Comparison of ENCODE assay signal across 12 mouse cellular contexts in the genomic region with DNA sequence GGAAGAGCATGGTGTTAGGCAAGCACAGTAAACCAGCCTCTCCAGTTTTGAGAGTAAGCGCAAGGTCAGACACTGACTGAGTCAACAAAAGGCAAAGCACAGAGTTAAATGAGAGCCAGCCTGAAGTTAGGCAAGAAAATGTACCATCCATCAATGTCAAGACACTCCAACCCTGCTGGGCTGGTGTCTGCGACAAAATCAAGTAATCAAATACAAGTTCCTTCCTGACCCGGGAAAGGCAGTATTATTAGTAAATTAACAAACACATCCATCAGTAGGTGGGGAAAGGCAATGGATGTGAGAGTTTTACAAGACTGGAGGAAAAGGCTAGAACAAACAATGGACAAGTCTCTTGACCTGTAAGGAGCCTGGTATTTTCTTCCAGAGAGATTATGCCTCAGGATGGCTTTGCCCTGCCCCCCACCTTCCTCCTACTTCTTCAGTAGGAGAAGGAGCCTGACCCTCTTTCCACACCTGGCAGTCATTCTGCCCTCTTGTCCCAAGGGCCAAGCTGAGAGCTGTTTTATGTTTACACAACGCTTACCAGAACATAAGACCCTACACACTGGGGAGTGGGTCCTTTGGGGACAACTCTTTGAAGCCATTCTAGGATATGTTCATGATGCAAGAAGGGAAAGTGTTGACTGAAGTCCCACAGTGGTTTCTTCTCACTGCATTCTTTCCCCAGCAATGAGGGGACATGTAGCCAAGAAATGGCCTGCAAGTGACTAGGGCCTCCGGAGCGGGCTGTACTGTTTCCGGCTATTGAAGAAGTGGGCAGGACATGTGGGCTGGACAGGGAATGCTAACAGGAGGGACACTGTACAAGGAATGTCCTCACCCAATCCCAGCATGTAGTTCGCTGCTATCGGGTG.
DNase-seq lines count a peak whose midpoint lies in the region; ATAC-seq and TF ChIP-seq lines count a peak whose summit lies in the region.
"Had no signal": no experiment of that assay in that cellular context is flagged by ENCODE, and none has a peak within 500 bp of the region (broad histone marks: within the 10 kb centered on the region; RNA-seq: fewer than 3 reads in every experiment).

No protein-coding gene starts in this region.

- no peak overlapping the region for H3K9ac ChIP-seq in heart, embryonic 16.5 days (ENCODE audit: low read length)
- H3K9ac ChIP-seq in heart, embryonic 12.5 days, result no peak overlapping the region
- no peak overlapping the region for H3K9ac ChIP-seq in kidney, embryonic 14.5 days (ENCODE audit: low read depth, low read length)
- no peak overlapping the region for H3K9ac ChIP-seq in lung, postnatal 0 days (replicated peaks; ENCODE audit: low read depth)
- H3K9ac ChIP-seq in midbrain, embryonic 13.5 days (replicated peaks), result no peak overlapping the region
- H3K9ac ChIP-seq: embryonic facial prominence, embryonic 15.5 days; heart, embryonic 15.5 days; liver, embryonic 15.5 days had no signal

- no peak for TF ChIP-seq CTCF in lung, postnatal 0 days (IDR thresholded peaks at IDR 0.05)

- peak overlapping the region; percentile 31; the same call in 1 of the 2 replicates for H3K27ac ChIP-seq in heart, embryonic 16.5 days (ENCODE audit: low read length)
- no peak overlapping the region for H3K27ac ChIP-seq in heart, embryonic 12.5 days (ENCODE audit: poor library complexity, severe bottlenecking)
- H3K27ac ChIP-seq in kidney, embryonic 14.5 days (ENCODE audit: low read depth, low read length), result peak overlapping the region; percentile 6; the same call in 1 of the 2 replicates
- H3K27ac ChIP-seq in lung, postnatal 0 days (ENCODE audit: low read length), result peak overlapping the region; percentile 78
- no peak overlapping the region for H3K27ac ChIP-seq in midbrain, embryonic 13.5 days
- H3K27ac ChIP-seq: embryonic facial prominence, embryonic 15.5 days; heart, embryonic 15.5 days; liver, embryonic 15.5 days had no signal

- H3K9me3 ChIP-seq in heart, embryonic 16.5 days (replicated peaks; ENCODE audit: control insufficient read depth, low read length), result no peaks in the 10 kb centered on the region
- peaks cover 14% of the 10 kb centered on the region; the same call in 1 of the 2 replicates for H3K9me3 ChIP-seq in heart, embryonic 12.5 days (replicated peaks)
- H3K9me3 ChIP-seq in kidney, embryonic 14.5 days (ENCODE audit: control insufficient read depth, low read length), result no peaks in the 10 kb centered on the region; the same call in 1 of the 2 replicates
- no peaks in the 10 kb centered on the region for H3K9me3 ChIP-seq in lung, postnatal 0 days (ENCODE audit: low read length)
- no peaks in the 10 kb centered on the region for H3K9me3 ChIP-seq in midbrain, embryonic 13.5 days
- H3K9me3 ChIP-seq: embryonic facial prominence, embryonic 15.5 days; heart, embryonic 15.5 days; liver, embryonic 15.5 days had no signal

- TF ChIP-seq EP300 in lung, postnatal 0 days (IDR thresholded peaks at IDR 0.05), result peak; percentile 87

- H3K4me2 ChIP-seq in heart, embryonic 16.5 days (ENCODE audit: low read depth, low read length), result no peak overlapping the region
- no peak overlapping the region for H3K4me2 ChIP-seq in heart, embryonic 12.5 days
- H3K4me2 ChIP-seq in kidney, embryonic 14.5 days (replicated peaks; ENCODE audit: low read depth, low read length), result no peak overlapping the region
- no peak overlapping the region; the same call in 1 of the 2 replicates for H3K4me2 ChIP-seq in lung, postnatal 0 days (replicated peaks; ENCODE audit: low read depth, low read length)
- H3K4me2 ChIP-seq in midbrain, embryonic 13.5 days (replicated peaks), result no peak overlapping the region
- H3K4me2 ChIP-seq: embryonic facial prominence, embryonic 15.5 days; heart, embryonic 15.5 days; liver, embryonic 15.5 days had no signal

- H3K27me3 ChIP-seq in heart, embryonic 16.5 days (ENCODE audit: control insufficient read depth, insufficient read depth, low read length), result no peaks in the 10 kb centered on the region
- no peaks in the 10 kb centered on the region for H3K27me3 ChIP-seq in heart, embryonic 12.5 days (replicated peaks)
- H3K27me3 ChIP-seq in kidney, embryonic 14.5 days (ENCODE audit: control insufficient read depth, insufficient read depth, low read length), result no peaks in the 10 kb centered on the region
- no peaks in the 10 kb centered on the region for H3K27me3 ChIP-seq in lung, postnatal 0 days (replicated peaks; ENCODE audit: insufficient read depth, low read length)
- H3K27me3 ChIP-seq in midbrain, embryonic 13.5 days, result no peaks in the 10 kb centered on the region
- H3K27me3 ChIP-seq: embryonic facial prominence, embryonic 15.5 days; heart, embryonic 15.5 days; liver, embryonic 15.5 days had no signal

- 50% methylated on average over 9 of the region's 9 CpGs for WGBS in heart, embryonic 16.5 days
- WGBS in heart, embryonic 12.5 days, result 49% methylated on average over 9 of the region's 9 CpGs
- 40% methylated on average over 9 of the region's 9 CpGs for WGBS in kidney, embryonic 14.5 days
- 7% methylated on average over 9 of the region's 9 CpGs for WGBS in lung, postnatal 0 days
- 85% methylated on average over 9 of the region's 9 CpGs for WGBS in midbrain, embryonic 13.5 days

- peaks cover 2% of the 10 kb centered on the region; the same call in 1 of the 2 replicates for H3K4me1 ChIP-seq in heart, embryonic 16.5 days (ENCODE audit: control insufficient read depth, insufficient read depth, low read length)
- H3K4me1 ChIP-seq in heart, embryonic 12.5 days (replicated peaks), result peaks cover 7% of the 10 kb centered on the region; the same call in 1 of the 2 replicates
- H3K4me1 ChIP-seq in kidney, embryonic 14.5 days (ENCODE audit: control insufficient read depth, insufficient read depth, low read length), result no peaks in the 10 kb centered on the region
- peaks cover 4% of the 10 kb centered on the region; the same call in 1 of the 2 replicates for H3K4me1 ChIP-seq in lung, postnatal 0 days (ENCODE audit: insufficient read depth, low read depth, low read length)
- H3K4me1 ChIP-seq in midbrain, embryonic 13.5 days (replicated peaks), result no peaks in the 10 kb centered on the region
- H3K4me1 ChIP-seq: heart, embryonic 15.5 days; liver, embryonic 15.5 days had no signal

- H3K36me3 ChIP-seq in heart, embryonic 16.5 days (ENCODE audit: control insufficient read depth, insufficient read depth), result no peaks in the 10 kb centered on the region
- H3K36me3 ChIP-seq in heart, embryonic 12.5 days, result no peaks in the 10 kb centered on the region
- no peaks in the 10 kb centered on the region for H3K36me3 ChIP-seq in kidney, embryonic 14.5 days (ENCODE audit: control insufficient read depth, insufficient read depth, low read length)
- H3K36me3 ChIP-seq in lung, postnatal 0 days (ENCODE audit: insufficient read depth, low read length), result no peaks in the 10 kb centered on the region
- H3K36me3 ChIP-seq in midbrain, embryonic 13.5 days, result no peaks in the 10 kb centered on the region
- H3K36me3 ChIP-seq: embryonic facial prominence, embryonic 15.5 days; heart, embryonic 15.5 days; liver, embryonic 15.5 days had no signal

- peak; percentile 77 for DNase-seq in adrenal gland, postnatal 10 days
- peak; percentile 97 for DNase-seq in lung, postnatal 0 days (ENCODE audit: low spot score)
- DNase-seq in right cerebral cortex, postnatal 25 days, result no peak
- no peak for DNase-seq in thymus, postnatal 14 days
- DNase-seq: thymus, postnatal 25 days had no signal

- ATAC-seq in heart, embryonic 16.5 days (replicated peaks; ENCODE audit: extremely low read depth, insufficient read depth, low FRiP score), result no peak
- no peak for ATAC-seq in heart, embryonic 12.5 days (ENCODE audit: insufficient number of reproducible peaks, low FRiP score)
- ATAC-seq in kidney, embryonic 14.5 days (ENCODE audit: low FRiP score, low TSS enrichment), result no peak
- ATAC-seq in lung, postnatal 0 days, result peak; percentile 94
- no peak for ATAC-seq in midbrain, embryonic 13.5 days

- no peak overlapping the region for H3K4me3 ChIP-seq in heart, embryonic 16.5 days (ENCODE audit: low read length)
- no peak overlapping the region for H3K4me3 ChIP-seq in heart, embryonic 12.5 days
- no peak overlapping the region for H3K4me3 ChIP-seq in kidney, embryonic 14.5 days (ENCODE audit: low read length)
- no peak overlapping the region for H3K4me3 ChIP-seq in lung, postnatal 0 days (ENCODE audit: low read depth, low read length)
- no peak overlapping the region for H3K4me3 ChIP-seq in midbrain, embryonic 13.5 days (replicated peaks)
- H3K4me3 ChIP-seq: embryonic facial prominence, embryonic 15.5 days; heart, embryonic 15.5 days; liver, embryonic 15.5 days had no signal

Comparison
In these comparisons a context has a peak if more than half of its experiments do, and no peak if none do; other contexts are left out.
1. H3K27ac ChIP-seq: peak in heart, embryonic 16.5 days (single experiment), kidney, embryonic 14.5 days (single experiment) and lung, postnatal 0 days (single experiment); none in heart, embryonic 12.5 days (single experiment) and midbrain, embryonic 13.5 days (single experiment).
2. DNase-seq: peak in adrenal gland, postnatal 10 days (single experiment) and lung, postnatal 0 days (single experiment); none in right cerebral cortex, postnatal 25 days (single experiment) and thymus, postnatal 14 days (single experiment).